Mouse (Mus musculus): ENCODE results near the gene Wipf3.

The Wipf3 gene

DNA sequence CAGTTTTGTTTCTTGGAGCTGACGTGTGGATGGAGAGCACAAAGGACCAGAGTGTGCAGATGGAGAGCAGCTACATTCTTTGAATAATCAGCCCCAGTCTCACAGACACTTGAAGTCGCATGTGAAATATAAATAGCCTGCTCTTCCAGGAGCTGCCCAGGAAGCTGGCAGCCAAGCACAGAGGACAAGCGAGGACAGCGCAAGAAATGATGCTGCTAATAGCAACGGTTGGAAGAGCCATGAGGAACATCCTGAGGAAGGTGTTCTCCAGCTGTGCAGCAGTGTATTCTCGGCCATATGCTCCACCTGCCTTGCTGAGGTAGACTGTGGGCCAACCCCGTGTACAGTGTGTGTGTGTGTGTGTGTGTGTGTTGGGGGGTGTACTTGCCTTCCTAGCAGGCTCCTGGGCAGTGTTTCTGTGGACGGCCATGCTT lies 101.7 kb downstream of the Wipf3 start:
- DNase-seq (ENCODE audit: low read depth, low spot score) = no peak

DNA sequence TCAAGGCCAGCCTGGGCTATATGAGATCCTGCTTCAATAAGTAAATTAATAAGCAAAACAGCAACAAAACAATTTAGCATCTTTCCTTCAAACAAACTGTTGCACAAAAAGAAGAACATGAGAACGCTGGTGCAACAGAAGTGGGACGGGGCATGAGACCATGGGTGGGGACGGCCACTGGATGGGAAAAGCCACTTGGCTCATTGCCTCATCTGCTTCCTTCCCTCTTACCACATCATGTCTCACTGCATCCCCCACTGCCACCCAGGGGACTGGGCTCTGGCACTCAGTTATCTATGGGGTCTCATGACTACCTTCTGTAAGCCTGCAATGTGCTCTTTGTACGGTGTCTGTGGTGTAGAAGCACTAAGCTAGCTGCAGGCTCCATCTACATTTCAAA lies 106.1 kb downstream of the Wipf3 start:
- DNase-seq (ENCODE audit: low read depth, low spot score) = no peak

DNA sequence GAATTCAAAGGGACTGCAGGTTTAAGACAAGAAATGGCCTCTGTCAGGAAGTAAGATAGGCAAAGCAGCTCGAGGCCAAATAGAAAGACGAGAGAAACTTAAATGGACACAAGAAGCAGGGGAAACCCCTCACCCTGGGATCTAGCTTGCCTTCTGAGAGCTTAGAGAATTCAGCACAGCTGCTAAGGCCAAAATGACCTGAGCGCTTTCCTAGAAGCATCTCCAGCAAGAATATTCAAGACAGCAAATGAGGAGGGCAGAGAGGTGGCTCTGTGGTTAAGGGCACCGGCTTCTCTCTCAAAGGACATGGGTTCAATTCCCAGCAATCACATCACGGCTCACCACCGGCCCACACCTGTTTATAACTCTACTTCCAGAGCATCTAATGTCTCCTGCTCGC lies 107.7 kb downstream of the Wipf3 start:
- no peak for DNase-seq (ENCODE audit: low read depth, low spot score)

DNA sequence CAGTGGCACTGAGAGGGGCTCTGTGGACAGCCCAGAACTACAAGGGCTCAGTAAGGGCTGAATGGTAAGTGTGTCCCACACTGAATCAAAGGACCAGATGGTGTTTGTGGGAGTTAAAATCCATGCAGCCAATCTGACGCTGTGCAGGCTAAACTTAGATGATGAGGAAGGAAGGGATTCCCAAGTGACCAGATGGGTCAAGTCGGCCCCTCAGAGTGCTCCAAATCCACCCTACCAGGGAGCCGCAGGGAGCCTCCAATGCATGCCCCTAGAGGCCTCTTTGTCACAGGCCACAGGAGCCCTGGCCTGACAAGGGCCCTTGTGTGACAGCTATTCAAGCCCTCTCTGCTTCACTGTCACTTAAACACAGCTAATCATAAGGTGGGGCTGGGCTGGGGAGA lies 109.4 kb downstream of the Wipf3 start:
- DNase-seq (ENCODE audit: low read depth, low spot score) = no peak

DNA sequence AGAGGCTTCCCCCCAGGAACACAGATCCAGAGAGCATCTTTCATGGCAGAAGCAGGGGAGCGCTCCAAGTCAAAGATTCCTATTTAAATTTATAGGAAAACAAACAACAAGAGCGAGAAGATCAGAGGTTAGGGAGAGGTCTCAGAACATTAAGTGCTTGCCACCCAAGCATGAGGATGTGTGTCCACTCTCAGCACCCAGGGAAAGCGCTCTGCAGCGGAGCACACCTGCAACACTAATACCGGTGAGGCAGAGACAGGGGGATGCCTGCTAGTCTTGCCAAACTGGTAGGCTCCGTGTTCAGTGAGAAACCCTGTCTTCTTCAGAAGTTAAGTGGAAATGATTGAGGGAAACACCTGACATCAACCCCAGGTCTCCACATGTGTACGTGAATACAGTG lies 110.0 kb downstream of the Wipf3 start:
- no peak for DNase-seq (ENCODE audit: low read depth, low spot score)

DNA sequence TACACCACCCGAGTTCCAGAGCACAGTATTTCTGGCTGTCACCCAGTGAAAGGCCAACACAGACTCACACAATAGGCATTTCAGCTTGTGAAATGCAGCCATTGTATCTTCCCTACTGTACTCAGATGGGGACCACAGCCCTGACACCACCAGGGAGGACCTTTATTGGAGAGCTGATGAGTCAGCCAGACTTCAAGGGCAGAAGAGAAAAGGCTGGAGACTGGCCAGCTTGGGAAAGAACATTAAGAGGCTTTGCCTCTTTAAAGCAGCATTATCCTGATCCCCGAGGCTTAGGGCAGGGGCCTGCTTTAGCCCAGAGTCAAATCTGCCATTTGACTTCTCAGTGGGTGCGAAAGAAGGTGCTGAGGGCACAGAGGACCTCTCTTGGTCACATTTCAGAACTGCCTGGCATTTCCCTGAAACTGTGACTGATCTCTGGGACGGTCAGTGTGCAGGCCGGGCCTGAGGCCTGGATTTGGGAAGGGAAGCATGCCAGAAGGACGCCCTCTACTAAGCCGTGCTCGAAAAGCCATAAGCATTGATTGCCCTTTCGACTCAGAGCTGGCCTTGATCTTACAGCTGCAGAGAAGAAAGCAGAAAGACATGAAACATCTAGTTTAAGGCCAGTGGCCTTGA lies 111.0 kb downstream of the Wipf3 start:
- DNase-seq (ENCODE audit: low read depth, low spot score) = peak; percentile 64

DNA sequence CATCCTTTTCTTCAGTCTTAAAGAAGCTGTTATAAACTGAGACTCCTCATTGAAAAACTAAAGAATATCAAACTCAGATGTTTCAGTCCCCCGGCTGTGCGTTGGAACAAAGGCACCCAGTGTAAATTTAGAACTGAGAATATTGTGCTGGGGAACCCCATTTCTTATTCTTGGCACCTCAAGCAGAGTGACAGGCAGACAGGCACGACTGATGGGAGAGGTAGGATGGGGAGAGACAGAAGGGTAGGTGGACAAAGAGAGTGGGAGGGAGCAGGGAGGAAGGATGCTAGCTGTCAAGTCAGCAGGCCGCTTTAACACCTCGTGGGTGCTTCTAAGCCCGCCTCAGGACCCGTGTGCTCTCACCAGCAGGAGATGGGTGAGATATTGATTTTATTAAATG lies 113.4 kb downstream of the Wipf3 start:
- no peak for DNase-seq (ENCODE audit: low read depth, low spot score)

DNA sequence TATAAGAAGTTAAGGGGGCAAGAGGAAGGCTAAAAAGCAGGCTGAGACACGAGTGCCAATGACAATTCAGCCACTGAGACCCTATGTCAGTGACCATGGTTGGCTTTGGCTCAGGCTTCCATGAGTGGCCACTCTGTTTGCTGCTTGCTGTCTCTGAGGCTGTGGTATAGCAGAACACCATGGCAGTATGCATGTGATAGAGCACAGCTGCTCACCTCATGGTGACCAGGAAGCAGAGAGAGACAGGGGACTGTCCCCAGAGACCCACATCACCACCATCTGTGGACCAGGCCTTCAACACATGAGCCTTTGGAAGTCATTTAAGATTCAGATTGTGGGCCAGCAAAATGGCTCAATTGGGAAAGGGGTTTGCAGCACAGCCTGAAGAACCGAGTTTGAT lies 114.2 kb downstream of the Wipf3 start:
- no peak for DNase-seq (ENCODE audit: low read depth, low spot score)

DNA sequence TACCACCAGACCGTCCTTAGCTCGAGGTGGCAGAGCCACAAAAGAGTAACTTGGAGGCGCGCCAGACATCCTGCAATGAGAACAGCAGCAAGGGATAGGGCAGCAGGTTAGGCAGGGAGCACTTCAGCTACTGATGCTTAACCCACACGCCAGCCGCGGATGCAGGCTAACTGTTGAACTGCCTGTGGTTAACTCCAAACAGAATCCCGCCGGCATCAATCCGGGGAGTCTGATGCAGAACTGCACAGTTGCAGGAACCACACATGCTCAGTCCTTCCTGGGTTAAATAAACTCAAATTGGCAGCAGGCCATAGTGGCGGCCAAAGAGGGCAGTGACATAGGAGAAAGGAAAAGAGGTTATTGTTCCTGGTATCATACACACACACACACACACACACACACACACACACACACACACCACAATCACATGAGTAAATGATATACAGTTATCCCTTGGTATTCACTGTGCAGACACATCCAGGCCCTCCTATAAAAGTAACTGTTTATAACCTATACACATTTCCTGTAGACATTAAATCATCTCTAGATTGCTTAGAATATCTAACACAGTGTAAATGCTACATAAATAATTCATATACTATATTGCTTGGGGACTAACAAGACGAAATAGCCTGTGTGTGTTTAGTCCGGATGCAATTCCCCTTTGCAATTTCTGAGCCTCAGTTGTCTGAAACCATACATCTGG lies 119.1 kb downstream of the Wipf3 start:
- DNase-seq (ENCODE audit: low read depth, low spot score) = no peak

DNA sequence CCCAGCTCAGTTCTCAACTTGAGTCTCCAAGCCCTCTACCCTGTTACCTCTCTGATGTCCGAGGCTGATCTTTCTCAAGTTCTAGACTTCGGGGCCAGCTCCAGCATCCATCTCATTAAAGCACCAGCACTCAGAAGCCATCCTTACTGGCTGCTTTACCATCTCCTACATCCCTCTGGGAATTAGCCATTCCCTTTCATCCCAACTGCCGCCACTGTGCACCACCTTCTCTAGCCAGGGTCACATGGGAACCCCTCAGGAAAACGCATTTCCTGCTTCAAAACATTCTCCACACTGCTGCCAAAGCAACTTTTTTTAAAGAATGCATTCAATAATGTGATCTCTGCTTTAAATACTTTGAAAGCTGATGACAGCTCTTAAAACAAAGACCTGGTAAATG lies 119.9 kb downstream of the Wipf3 start:
- no peak for DNase-seq (ENCODE audit: low read depth, low spot score)

DNA sequence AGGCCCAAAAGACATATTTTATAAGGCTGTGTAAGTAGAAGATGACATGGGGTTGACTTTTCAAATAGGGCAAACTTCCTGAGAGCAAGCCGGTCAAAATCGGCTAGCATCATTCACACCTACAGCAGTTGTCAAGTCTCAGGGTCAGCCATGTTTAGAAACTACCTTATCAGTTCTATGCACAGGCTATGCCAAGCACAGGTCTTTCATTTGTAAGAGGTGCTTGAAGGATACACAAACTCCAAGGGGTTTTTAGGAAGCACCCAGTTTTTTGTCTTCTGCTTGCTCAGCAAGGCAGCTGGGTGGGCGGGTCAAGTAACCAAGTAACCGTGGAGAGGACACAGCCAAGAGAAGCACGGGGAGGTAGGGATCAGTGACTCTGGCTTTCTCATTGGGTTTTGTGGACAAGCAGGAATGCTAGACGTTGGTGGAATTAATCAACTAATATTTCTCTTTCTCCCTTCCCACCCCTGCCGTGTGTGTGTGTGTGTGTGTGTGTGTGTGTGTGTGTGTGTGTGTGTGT lies 121.5 kb downstream of the Wipf3 start:
- DNase-seq (ENCODE audit: low read depth, low spot score) = no peak

DNA sequence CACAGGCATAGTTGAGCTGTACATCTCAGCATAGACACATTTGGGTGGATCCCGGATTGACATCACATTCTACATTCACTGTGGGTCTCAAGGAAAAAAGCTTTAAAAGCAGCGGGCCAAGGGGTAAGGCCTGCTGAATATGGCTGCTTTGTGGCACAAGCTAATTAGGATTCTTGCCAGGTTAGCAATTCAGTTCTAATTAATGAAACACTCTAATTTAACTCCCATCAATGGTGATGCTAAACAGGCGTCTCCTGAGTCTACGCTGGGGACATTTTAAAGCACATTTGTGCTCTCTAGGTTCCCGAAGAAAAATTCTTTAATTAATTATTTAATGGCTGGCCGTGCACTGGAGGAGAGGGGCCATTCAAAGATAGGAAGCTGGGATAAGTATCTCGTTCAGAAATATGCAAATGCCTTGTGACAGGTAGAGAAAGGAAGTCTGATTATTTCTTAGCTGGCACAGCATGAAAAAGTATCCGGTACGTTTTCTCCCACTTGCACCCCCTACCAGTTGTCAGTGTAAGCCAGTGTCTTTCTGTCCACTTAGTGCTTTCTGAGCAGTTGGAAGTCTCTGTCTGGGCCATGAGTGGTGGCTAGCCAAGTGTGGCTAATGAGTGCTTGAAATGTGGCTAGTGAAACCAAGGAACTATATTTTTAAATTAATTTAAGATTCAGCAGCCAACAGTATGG lies 123.5 kb downstream of the Wipf3 start:
- no peak for DNase-seq (ENCODE audit: low read depth, low spot score)
